Mouse (Mus musculus) neural tube, embryonic 11.5 days (tissue): ENCODE measurements around the gene Mrpl55. TPM values are rescaled to one million over a fixed set of nuclear protein-coding genes. Genes with fewer than 3 reads are reported as not detected.

Source experiments
- ATAC-seq: fragments of 200-750 bp; cut with Nextera tagmentation; 2 replicates; pipeline ENCODE4 v1.8.0; 2017; ENCODE audit warnings: moderate number of reproducible peaks, mild to moderate bottlenecking, moderate TSS enrichment, moderate library complexity; ENCODE audit not compliant: insufficient read depth, low FRiP score, low TSS enrichment
- DNase-seq: peaks from one replicate; pipeline ENCODE4 v3.0.0-alpha.2; 2015; ENCODE audit warnings: low spot score
- H3K27ac ChIP-seq: fragments of 300-500 bp; sonication (generic); 2 replicates; pipeline ENCODE4 v1.5.1; 2014; ENCODE audit warnings: low read depth, mild to moderate bottlenecking, low read length
- H3K27me3 ChIP-seq: fragments of 300-500 bp; sonication (generic); 2 replicates; pipeline ENCODE4 v1.6.1; 2014; ENCODE audit warnings: mild to moderate bottlenecking, low read length, mixed read lengths; ENCODE audit not compliant: control insufficient read depth, insufficient read depth
- H3K36me3 ChIP-seq: fragments of 300-500 bp; sonication (generic); 2 replicates; pipeline ENCODE4 v1.6.1; 2014; ENCODE audit warnings: mild to moderate bottlenecking, low read length, moderate library complexity, mixed read lengths; ENCODE audit not compliant: control insufficient read depth, insufficient read depth
- H3K4me1 ChIP-seq: fragments of 300-500 bp; sonication (generic); 2 replicates; pipeline ENCODE4 v1.6.1; 2014; ENCODE audit warnings: low read length, mixed read lengths; ENCODE audit not compliant: control insufficient read depth, insufficient read depth
- H3K4me2 ChIP-seq: fragments of 300-500 bp; sonication (generic); 2 replicates; pipeline ENCODE4 v1.6.1; 2014; ENCODE audit warnings: low read depth, mild to moderate bottlenecking, moderate library complexity
- H3K4me3 ChIP-seq: fragments of 300-500 bp; sonication (generic); 2 replicates; pipeline ENCODE4 v1.5.1; 2014; ENCODE audit warnings: low read depth, low read length
- H3K9ac ChIP-seq: fragments of 300-500 bp; sonication (generic); 2 replicates; pipeline ENCODE4 v1.6.1; 2014; ENCODE audit warnings: mild to moderate bottlenecking, low read length
- H3K9me3 ChIP-seq: fragments of 300-500 bp; sonication (generic); 2 replicates; pipeline ENCODE4 v1.6.1; 2016; ENCODE audit warnings: low read length; ENCODE audit not compliant: control insufficient read depth
- WGBS: fragments of 180-500 bp; shearing (Covaris S2); extraction: QIAGEN DNeasy Blood & Tissue Kit; methylation state at CpG from one replicate; pipeline ENCODE4 v1.1.7; 2014; 5-methylcytosine and 5-hydroxymethylcytosine counted together
- polyA plus RNA-seq: library from polyadenylated mRNA; unstranded; fragments of >200 nt; fragmentation: Nextera tagmentation; extraction: Ambion mirVana; gene quantifications from 2 replicates; pipeline ENCODE4 v1.2.1, GENCODE M21; 2014

Gene Mrpl55
- polyA plus RNA-seq, 1 experiment from 2014 or later, result 91.6 TPM

DNA sequence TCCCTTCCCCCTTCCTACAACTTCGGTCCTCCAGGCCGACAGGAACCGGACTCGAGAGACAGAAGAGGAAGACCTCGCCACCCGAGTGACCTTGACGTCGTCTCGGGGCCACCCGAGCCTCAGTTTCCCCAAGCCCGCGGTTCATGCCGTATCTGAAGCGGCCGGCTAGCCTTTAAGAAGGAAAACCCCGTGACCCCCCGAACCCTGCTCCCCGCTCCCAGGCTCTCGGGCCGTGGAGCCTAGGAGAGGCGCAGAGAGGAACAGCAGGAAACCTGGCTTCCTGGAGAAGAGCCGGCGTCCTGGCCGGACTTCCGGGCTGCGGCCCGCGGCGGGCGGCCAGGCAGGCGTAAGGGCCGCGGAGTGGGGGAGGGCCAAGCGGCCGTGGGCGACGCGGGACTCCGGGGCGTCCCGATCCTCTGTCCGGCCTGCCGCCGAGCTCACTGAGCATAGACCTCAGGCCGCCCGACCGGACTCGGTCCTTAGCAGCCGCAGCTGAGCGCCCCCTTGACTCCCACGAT is 25.4 kb downstream of the Mrpl55 start:
- H3K27ac ChIP-seq, result peak overlapping the region; percentile 95
- no peaks in the 10 kb centered on the region; the same call in 1 of the 2 replicates for H3K36me3 ChIP-seq
- peak; percentile 78 for ATAC-seq
- WGBS, result under 1% methylated on average over 48 of the region's 51 CpGs
- H3K9me3 ChIP-seq, result no peaks in the 10 kb centered on the region
- DNase-seq, result no peak
- H3K4me2 ChIP-seq, result peak overlapping the region; percentile 62
- peak overlapping the region; percentile 94 for H3K4me3 ChIP-seq
- H3K27me3 ChIP-seq, result no peaks in the 10 kb centered on the region
- H3K4me1 ChIP-seq, result peaks cover 19% of the 10 kb centered on the region
- peak overlapping the region; percentile 98 for H3K9ac ChIP-seq

DNA sequence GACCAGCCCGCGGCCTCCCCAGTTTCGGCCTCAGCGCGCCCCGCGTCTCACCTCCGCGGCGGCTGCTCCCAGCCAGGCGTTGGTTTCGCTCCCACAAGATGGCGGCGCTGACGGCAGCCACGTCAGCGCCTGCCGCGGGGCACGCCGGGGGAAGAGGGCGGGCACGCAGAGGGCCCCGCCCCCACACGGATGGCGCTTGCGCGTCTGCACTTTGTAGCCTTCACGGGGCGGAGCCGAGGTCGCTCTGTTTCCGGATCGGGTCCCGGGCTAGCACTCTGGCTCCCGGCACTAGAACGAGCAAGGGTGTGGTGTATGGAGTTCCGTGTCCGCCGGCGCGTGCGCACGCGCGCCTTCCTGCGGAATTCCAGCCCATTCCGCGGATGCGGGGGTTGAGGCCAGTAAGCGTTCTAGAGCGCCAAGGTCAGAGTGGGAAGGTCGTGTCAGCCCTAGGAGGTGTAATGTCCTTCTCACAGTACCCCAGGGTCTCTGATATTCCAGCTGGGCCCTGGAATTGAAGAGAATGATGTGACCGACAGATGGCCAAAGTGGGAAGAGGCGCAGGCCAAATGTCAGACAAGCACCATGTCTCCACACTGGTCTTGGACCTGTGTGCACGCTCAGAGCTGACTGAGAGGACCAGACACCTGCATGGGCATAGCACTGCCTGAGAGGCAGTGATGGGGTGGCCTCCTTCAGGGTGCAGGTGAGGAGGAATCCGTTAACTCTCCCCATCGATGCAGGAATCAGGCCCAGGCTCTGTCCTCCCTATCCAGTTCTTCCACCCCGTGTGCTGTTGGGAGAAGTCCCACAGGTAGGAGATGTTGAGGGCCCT is 26.1 kb downstream of the Mrpl55 start, which contains the start of gene Arf1:
Gene Arf1 (minus strand): TSS at position 149 of the 832 bp plus-strand sequence.
- Histone ChIP-seq H3K27ac (peak within 1 kb of the TSS; percentile 95), H3K9me3 (no peaks in the 10 kb centered on the region), H3K4me3 (peak within 1 kb of the TSS; percentile 94), H3K36me3 (no peaks in the 10 kb centered on the region; the same call in 1 of the 2 replicates), H3K4me1 (peaks cover 19% of the 10 kb centered on the region), H3K27me3 (no peaks in the 10 kb centered on the region), H3K9ac (peak within 1 kb of the TSS; percentile 98), H3K4me2 (peak within 1 kb of the TSS; percentile 62)
- peak; percentile 93 for ATAC-seq
- peak; percentile 99 for DNase-seq
- 5% methylated on average over 55 of the region's 59 CpGs for WGBS

DNA sequence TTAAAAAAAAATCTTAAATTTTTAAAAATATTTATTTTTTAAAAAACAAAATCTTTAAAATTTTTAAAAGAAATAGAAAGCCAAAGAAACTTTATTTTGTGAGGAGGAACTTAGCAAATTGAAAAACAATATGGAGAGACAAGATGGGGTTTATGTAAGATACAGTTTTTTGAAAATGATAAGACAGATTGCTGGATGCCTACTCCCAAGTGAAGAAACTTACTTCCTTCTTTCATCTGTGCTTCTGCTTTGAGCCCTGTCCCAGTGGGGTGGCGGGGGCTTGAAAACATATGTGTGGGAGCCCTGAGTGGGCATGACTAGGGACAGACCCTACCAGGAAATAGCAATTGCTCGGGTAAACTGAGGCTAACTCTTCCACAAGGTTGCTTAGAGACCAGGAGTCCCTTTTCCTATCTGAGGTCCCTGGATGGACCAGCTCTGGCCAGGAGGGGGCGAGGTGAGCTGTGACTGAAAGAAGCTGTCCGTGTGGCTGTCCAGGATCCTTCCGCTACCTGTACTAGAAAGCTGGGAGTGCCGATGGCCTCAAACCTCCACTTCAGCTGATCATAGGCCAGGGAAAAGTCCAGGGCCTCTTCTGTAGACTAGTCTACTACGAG is 28.0 kb downstream of the Mrpl55 start:
- H3K4me1 ChIP-seq, result peaks cover 16% of the 10 kb centered on the region
- no peaks in the 10 kb centered on the region for H3K9me3 ChIP-seq
- no peak overlapping the region for H3K4me2 ChIP-seq
- no peak for ATAC-seq
- no peak overlapping the region for H3K9ac ChIP-seq
- H3K4me3 ChIP-seq, result no peak overlapping the region
- peak; percentile 66 for DNase-seq
- no peaks in the 10 kb centered on the region for H3K36me3 ChIP-seq
- 18% methylated on average over 7 of the region's 7 CpGs for WGBS
- no peaks in the 10 kb centered on the region for H3K27me3 ChIP-seq
- no peak overlapping the region for H3K27ac ChIP-seq

DNA sequence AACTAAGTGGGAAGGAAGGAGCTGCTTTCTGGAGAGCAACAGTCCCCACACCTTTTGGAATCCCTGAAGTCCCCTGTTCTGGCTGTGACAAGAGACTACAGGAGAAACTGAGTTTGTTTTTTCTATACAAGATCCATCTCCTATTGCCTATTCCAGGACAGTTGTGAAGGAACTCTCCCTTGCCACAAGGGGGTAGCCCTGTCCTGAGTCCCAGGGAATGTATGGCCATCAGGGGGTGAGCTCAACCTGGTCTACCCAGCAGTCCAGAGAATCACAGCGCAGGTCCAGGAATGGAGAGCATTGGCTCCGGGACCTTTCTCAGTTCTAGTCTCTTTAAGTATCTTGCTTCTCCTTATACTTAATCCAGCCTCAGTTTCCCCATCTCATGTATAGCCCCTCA is 30.5 kb downstream of the Mrpl55 start:
- no peak overlapping the region for H3K27ac ChIP-seq
- no peaks in the 10 kb centered on the region for H3K9me3 ChIP-seq
- no peak for ATAC-seq
- H3K9ac ChIP-seq, result no peak overlapping the region
- WGBS, result 61% methylated on average over 2 of the region's 2 CpGs
- H3K4me3 ChIP-seq, result no peak overlapping the region
- DNase-seq, result no peak
- H3K4me1 ChIP-seq, result 0 out of 2 replicates have a peak, but pooled peaks cover 3% of the 10 kb centered on the region
- H3K4me2 ChIP-seq, result no peak overlapping the region
- no peaks in the 10 kb centered on the region for H3K36me3 ChIP-seq
- peaks cover 3% of the 10 kb centered on the region; the same call in 1 of the 2 replicates for H3K27me3 ChIP-seq

DNA sequence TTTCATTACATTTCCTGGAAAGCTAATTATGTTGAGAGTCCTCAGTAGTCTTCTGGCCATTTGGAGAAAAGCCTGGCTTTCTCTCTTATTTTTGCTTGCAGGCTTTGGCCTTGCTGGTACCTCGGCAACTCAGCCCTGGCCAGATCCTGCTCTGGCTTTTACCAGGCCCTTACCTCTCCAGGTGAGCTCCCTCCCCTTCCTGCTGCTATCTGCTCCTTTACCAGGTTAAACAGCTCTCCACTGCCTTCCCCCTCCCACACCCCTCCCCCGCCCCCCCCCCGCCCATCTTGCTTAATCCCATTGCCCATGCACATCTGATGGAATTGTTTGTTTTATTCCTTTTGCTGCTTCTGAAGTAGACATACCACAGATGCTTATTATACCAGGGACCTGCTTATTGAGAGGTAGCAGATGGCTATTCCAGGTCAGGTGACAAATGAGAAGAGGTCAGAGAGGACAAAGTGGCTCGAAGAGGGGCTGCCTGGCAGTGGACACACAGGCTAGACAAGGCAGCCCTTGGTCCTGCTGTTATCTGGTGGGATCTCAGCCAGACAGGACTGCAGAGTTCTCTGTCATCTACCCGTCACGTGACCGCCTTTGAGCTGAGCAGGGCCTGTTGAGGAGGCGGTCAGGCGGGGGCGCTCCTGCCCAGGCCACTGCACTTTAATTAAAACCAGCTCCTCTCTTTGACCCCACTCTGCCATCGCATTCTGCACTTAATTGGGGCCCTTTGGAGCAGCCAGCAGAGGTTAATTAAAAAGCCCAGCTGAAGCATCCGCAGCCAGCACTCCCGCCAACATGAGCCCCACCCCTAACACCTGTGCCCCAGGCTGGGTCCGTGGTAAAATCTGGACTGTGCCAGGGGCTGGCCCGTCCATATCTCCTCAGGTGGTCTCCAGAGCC is 36.5 kb downstream of the Mrpl55 start:
- H3K4me1 ChIP-seq, result no peaks in the 10 kb centered on the region
- H3K4me2 ChIP-seq, result no peak overlapping the region
- no peak overlapping the region for H3K4me3 ChIP-seq
- H3K36me3 ChIP-seq, result no peaks in the 10 kb centered on the region
- no peak overlapping the region for H3K9ac ChIP-seq
- ATAC-seq (peak; percentile 76), DNase-seq (peak; percentile 78)
- WGBS, result 5% methylated on average over 15 of the region's 15 CpGs
- H3K27me3 ChIP-seq, result peaks cover 6% of the 10 kb centered on the region
- no peak overlapping the region for H3K27ac ChIP-seq
- H3K9me3 ChIP-seq, result no peaks in the 10 kb centered on the region

DNA sequence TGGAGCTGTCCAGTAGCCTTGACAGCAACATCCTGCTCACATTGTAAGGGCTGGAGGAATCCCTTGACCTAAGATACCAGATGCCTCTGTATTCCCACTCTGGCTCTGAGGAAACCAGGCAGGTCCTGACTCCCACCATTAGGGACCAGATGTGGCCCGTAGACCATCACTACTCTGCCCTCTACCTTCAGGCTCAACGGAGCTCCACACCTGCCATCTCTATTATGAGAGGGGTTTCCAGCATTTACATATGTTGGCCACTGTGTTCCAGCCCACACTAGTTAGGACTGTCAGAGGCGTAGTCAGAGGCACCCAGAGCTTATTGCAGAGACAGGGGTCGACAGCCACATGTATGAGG is 37.1 kb downstream of the Mrpl55 start:
- H3K27me3 ChIP-seq, result peaks cover 6% of the 10 kb centered on the region

DNA sequence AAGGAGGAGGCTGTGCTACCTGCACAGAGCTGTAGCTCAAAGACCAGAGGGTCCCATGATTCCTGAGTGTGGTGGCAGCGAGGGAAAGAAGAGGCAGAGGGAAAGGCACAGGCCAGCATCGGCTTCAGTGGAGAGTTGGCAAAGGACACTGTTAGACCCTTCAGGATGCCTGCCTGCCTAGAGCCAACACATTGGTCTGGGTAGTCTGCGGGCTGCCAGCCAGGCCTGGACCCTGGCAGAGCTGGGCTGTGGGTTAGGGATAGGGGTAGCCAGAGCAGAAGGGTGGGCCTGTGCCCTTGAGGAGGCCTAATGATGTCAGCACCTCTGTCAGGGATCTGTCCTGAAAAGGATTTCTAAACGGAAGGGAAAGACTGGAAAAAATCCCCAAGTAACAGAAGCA is 37.5 kb downstream of the Mrpl55 start:
- no peak overlapping the region for H3K4me3 ChIP-seq
- no peaks in the 10 kb centered on the region for H3K4me1 ChIP-seq
- no peak overlapping the region for H3K4me2 ChIP-seq
- 80% methylated on average over 4 of the region's 4 CpGs for WGBS
- ATAC-seq, result no peak
- H3K36me3 ChIP-seq, result no peaks in the 10 kb centered on the region
- no peak overlapping the region for H3K27ac ChIP-seq
- no peak overlapping the region; the same call in 1 of the 2 replicates for H3K9ac ChIP-seq
- H3K27me3 ChIP-seq, result peaks cover 6% of the 10 kb centered on the region
- DNase-seq, result no peak
- H3K9me3 ChIP-seq, result no peaks in the 10 kb centered on the region

More for the DNA sequence above, 37.1 kb downstream of the Mrpl55 start:
- H3K9me3 ChIP-seq, result no peaks in the 10 kb centered on the region
- no peak overlapping the region for H3K9ac ChIP-seq
- H3K27ac ChIP-seq, result no peak overlapping the region
- 58% methylated on average over 4 of the region's 4 CpGs for WGBS
- no peak for ATAC-seq
- no peak overlapping the region for H3K4me3 ChIP-seq
- no peak for DNase-seq
- H3K4me2 ChIP-seq, result no peak overlapping the region
- no peaks in the 10 kb centered on the region for H3K36me3 ChIP-seq
- H3K4me1 ChIP-seq, result no peaks in the 10 kb centered on the region

DNA sequence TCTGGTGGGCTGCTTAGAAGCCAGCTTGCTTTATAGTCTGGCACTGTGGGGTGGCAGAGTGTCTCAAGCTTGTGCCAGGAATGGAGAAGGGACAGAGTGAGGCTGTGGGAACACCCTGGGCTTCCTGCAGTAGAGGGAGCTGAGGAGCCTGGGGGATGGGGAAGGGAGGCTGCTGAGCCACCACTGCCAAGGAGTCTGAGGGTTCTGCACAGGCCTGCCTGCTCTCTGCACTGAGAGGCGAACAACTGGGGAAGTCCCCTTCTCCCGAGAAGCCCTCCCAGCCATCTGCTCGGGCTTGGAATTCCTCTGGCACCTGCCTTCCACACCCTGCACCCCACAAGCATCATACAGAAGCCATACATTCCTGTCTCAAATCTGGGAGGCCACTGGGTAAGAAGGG is 39.6 kb downstream of the Mrpl55 start:
- ATAC-seq, result no peak
- Histone ChIP-seq H3K9ac (no peak overlapping the region), H3K4me3 (no peak overlapping the region), H3K4me2 (no peak overlapping the region), H3K27ac (no peak overlapping the region), H3K27me3 (peaks cover 6% of the 10 kb centered on the region), H3K4me1 (no peaks in the 10 kb centered on the region), H3K9me3 (no peaks in the 10 kb centered on the region), H3K36me3 (no peaks in the 10 kb centered on the region)
- DNase-seq, result no peak
- WGBS, result 30% methylated on average over 3 of the region's 3 CpGs
